Mouse (Mus musculus): Measurements from ENCODE around the gene Dapk3. TPM values are rescaled to one million over a fixed set of nuclear protein-coding genes. Genes with fewer than 3 reads are reported as not detected.
"Not testable (repeated sequence)": the region's sequence is repeated elsewhere in the genome, so short reads cannot be mapped to it uniquely, and the experiment has no call there.

Gene Dapk3
- polyA plus RNA-seq, 1 experiment from 2014 or later = 76.7 TPM

- no peak overlapping the region for H3K4me2 ChIP-seq (replicated peaks)
- no peak overlapping the region for H3K4me3 ChIP-seq (replicated peaks; ENCODE audit: low read length)
- peaks cover 22% of the 10 kb centered on the region for H3K4me1 ChIP-seq (replicated peaks; ENCODE audit: control insufficient read depth, insufficient read depth, low read length)
- H3K27ac ChIP-seq = no peak overlapping the region
- H3K27me3 ChIP-seq (ENCODE audit: control insufficient read depth, insufficient read depth, low read length) = no peaks in the 10 kb centered on the region
- no peak for ATAC-seq (ENCODE audit: low FRiP score)
- no peak for DNase-seq (ENCODE audit: low spot score)
- peaks cover 45% of the 10 kb centered on the region for H3K36me3 ChIP-seq (replicated peaks; ENCODE audit: control insufficient read depth, insufficient read depth)
- no peak overlapping the region for H3K9ac ChIP-seq
- 87% methylated on average over 8 of the region's 8 CpGs for WGBS
- no peaks in the 10 kb centered on the region for H3K9me3 ChIP-seq (ENCODE audit: control insufficient read depth, low read length)
These were observed 17.7 kb upstream of the Dapk3 start for GRCm38 (mm10) chr10:81165118-81165517.

DNA sequence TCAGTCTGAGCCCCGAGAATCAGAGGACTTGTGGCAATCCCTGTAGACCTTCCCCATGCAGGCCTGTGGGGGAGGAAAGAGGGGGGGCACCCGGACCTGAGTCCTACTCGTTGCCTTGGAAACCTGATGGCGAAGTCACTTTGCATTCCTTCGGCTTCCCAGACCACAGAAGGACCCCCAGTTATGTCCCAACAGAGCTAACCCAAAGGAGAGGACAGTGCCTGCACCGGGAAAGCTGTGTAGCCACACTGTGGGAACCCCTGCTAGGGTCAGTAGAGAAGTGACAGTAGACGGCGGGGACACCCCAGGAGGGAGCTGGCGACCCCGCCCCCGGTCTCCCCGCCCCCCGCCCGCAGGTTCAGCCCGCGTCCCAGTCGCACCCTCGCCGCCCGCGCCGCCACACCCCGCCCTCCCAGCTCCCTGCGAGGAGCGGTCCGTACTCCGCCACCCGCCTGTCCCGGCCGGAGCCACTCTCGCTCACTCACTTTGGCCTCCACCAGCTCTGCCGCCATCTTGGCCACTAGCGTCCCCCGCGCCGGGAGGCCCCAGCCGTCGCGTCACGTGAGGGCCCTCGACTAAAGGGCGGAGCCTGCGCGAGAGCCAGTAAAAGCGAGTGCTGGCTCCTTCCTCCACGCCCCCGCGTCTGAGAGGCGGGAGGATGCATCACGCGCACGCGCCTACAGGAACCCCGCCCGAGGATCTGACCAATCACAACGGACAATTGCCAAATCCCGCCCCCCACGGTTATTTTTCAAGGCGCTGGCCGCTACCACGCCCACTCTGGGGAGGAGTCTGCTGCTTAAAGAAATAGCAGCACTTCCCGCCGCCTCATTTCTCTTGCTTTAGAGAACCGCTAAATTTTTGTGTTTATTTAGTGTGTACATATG is 15.4 kb upstream of the Dapk3 start, which contains the start of gene Pias4:
Gene Pias4, minus strand, starts transcription at position 724 of the 887 bp plus-strand sequence.
- H3K4me2 ChIP-seq (replicated peaks) = peak within 1 kb of the TSS; percentile 81
- peaks cover 22% of the 10 kb centered on the region for H3K36me3 ChIP-seq (replicated peaks; ENCODE audit: control insufficient read depth, insufficient read depth)
- H3K27me3 ChIP-seq (ENCODE audit: control insufficient read depth, insufficient read depth, low read length) = no peaks in the 10 kb centered on the region
- H3K9me3 ChIP-seq (ENCODE audit: control insufficient read depth, low read length) = no peaks in the 10 kb centered on the region
- H3K9ac ChIP-seq = peak within 1 kb of the TSS; percentile 83
- ATAC-seq (ENCODE audit: low FRiP score) (peak; percentile 93), DNase-seq (ENCODE audit: low spot score) (peak; percentile 100)
- peak within 1 kb of the TSS; percentile 75 for H3K27ac ChIP-seq
- peaks cover 22% of the 10 kb centered on the region for H3K4me1 ChIP-seq (replicated peaks; ENCODE audit: control insufficient read depth, insufficient read depth, low read length)
- WGBS = under 1% methylated on average over 53 of the region's 64 CpGs
- peak within 1 kb of the TSS; percentile 89 for H3K4me3 ChIP-seq (replicated peaks; ENCODE audit: low read length)

- H3K4me3 ChIP-seq (replicated peaks; ENCODE audit: low read length) = peak overlapping the region; percentile 89
- peak; percentile 47 for ATAC-seq (ENCODE audit: low FRiP score)
- 6% methylated on average over 5 of the region's 5 CpGs for WGBS
- H3K9me3 ChIP-seq (ENCODE audit: control insufficient read depth, low read length) = no peaks in the 10 kb centered on the region
- H3K27me3 ChIP-seq (ENCODE audit: control insufficient read depth, insufficient read depth, low read length) = no peaks in the 10 kb centered on the region
- peak overlapping the region; percentile 65 for H3K9ac ChIP-seq
- DNase-seq (ENCODE audit: low spot score) = peak; percentile 36
- peak overlapping the region; percentile 81 for H3K4me2 ChIP-seq (replicated peaks)
- peaks cover 16% of the 10 kb centered on the region for H3K36me3 ChIP-seq (replicated peaks; ENCODE audit: control insufficient read depth, insufficient read depth)
- peaks cover 22% of the 10 kb centered on the region for H3K4me1 ChIP-seq (replicated peaks; ENCODE audit: control insufficient read depth, insufficient read depth, low read length)
- H3K27ac ChIP-seq = peak overlapping the region; percentile 75
These were observed 14.7 kb upstream of the Dapk3 start for GRCm38 (mm10) chr10:81168087-81168431.

DNA sequence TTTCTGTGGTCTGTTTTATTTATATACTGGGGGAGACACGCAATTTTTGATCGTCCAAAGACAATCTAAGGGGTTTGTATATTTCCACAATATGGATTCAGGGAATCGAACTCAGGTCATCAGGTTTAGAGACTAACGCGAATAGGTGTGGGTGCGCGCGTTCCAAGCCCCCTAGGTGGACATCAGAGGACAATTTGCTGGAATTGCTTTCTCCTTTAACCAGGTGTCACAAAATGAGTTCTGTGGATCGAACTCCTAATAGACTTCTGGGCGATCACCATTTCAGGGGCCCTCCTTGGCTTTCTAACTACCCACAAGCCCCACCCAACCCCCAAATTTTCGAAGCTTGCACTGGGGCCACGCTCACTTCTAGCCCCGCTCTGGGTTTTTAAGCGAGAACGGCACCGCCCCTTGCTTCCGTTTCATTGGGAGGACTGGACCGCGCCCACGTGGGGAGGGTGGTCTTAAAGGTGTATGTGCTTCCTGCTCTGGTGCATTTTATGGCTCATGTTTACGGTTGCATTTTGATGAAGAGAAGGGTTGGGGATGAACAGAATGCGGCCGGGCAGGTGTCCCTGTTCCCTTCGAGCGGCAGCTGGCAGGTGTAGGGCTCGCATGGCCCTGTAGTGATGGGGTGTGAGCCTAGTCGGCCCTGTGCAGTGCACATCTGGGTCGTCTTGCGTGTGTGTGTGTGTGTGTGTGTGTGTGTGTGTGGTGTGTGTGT is 14.1 kb upstream of the Dapk3 start:
- peaks cover 28% of the 10 kb centered on the region for H3K4me1 ChIP-seq (replicated peaks; ENCODE audit: control insufficient read depth, insufficient read depth, low read length)

DNA sequence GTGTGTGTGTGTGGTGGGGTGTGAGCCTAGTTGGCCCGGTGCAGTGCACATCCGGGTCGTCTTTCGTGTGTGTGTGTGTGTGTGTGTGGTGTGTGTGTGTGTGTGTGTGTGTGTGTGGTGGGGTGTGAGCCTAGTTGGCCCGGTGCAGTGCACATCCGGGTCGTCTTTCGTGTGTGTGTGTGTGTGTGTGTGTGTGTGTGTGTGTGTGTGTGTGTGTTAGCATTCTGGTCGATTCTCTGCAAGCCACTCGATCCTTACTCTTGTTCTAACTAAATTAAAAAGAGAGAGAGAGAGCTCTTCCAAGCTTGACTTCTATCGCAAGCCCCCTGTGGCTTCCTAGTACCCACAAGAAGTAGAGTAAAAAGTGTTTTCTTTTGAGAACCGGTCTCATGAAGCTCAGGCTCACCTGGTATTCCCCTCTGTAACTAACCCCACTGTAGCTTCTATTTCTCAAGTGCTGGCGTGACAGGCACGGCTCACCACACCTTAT is 13.3 kb upstream of the Dapk3 start:
- WGBS = 52% methylated on average over 6 of the region's 14 CpGs
- H3K4me3 ChIP-seq (replicated peaks; ENCODE audit: low read length); H3K27me3 ChIP-seq (ENCODE audit: control insufficient read depth, insufficient read depth, low read length); H3K36me3 ChIP-seq (replicated peaks; ENCODE audit: control insufficient read depth, insufficient read depth); H3K9ac ChIP-seq; DNase-seq (ENCODE audit: low spot score); ATAC-seq (ENCODE audit: low FRiP score); H3K9me3 ChIP-seq (ENCODE audit: control insufficient read depth, low read length): not testable (repeated sequence)
- peak overlapping the region; percentile 14; the same call in 1 of the 2 replicates for H3K27ac ChIP-seq
- H3K4me1 ChIP-seq (replicated peaks; ENCODE audit: control insufficient read depth, insufficient read depth, low read length) = peaks cover 36% of the 10 kb centered on the region
- peak overlapping the region; percentile 31 for H3K4me2 ChIP-seq (replicated peaks)

More for the DNA sequence above, 14.1 kb upstream of the Dapk3 start:
- 3% methylated on average over 29 of the region's 29 CpGs for WGBS
- peak overlapping the region; percentile 81 for H3K4me2 ChIP-seq (replicated peaks)
- peak overlapping the region; percentile 89 for H3K4me3 ChIP-seq (replicated peaks; ENCODE audit: low read length)
- H3K27me3 ChIP-seq (ENCODE audit: control insufficient read depth, insufficient read depth, low read length) = no peaks in the 10 kb centered on the region
- ATAC-seq (ENCODE audit: low FRiP score) (no peak), DNase-seq (ENCODE audit: low spot score) (peak; percentile 74)
- peak overlapping the region; percentile 65 for H3K9ac ChIP-seq
- peaks cover 10% of the 10 kb centered on the region for H3K36me3 ChIP-seq (replicated peaks; ENCODE audit: control insufficient read depth, insufficient read depth)
- peak overlapping the region; percentile 75 for H3K27ac ChIP-seq
- H3K9me3 ChIP-seq (ENCODE audit: control insufficient read depth, low read length) = no peaks in the 10 kb centered on the region

DNA sequence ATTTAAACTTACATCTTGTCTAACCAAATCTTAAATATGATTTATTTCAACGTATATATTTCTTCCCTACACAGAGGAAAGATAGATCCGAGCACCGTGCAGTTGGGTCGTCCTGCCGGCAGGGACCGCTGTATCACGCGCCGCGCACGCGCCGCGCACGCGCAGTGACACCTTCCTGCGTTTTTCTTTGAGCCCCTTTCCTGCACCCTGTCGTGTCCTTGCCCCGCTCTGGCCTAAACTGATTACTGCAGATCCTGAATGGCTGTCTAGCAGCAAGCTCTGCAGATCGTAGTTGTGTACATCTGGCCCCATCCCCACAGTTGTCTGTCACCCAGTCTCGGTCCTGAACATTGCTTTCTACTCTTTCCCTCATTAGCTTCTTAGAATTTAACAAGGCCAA is 9.7 kb upstream of the Dapk3 start:
- H3K9me3 ChIP-seq (ENCODE audit: control insufficient read depth, low read length) = no peaks in the 10 kb centered on the region
- peak overlapping the region; percentile 51 for H3K9ac ChIP-seq
- H3K4me3 ChIP-seq (replicated peaks; ENCODE audit: low read length) = peak overlapping the region; percentile 3; the same call in 1 of the 2 replicates
- H3K27me3 ChIP-seq (ENCODE audit: control insufficient read depth, insufficient read depth, low read length) = no peaks in the 10 kb centered on the region
- peaks cover 44% of the 10 kb centered on the region for H3K4me1 ChIP-seq (replicated peaks; ENCODE audit: control insufficient read depth, insufficient read depth, low read length)
- peaks cover 9% of the 10 kb centered on the region for H3K36me3 ChIP-seq (replicated peaks; ENCODE audit: control insufficient read depth, insufficient read depth)
- peak overlapping the region; percentile 55 for H3K4me2 ChIP-seq (replicated peaks)
- H3K27ac ChIP-seq = peak overlapping the region; percentile 97
- DNase-seq (ENCODE audit: low spot score) (peak; percentile 91), ATAC-seq (ENCODE audit: low FRiP score) (peak; percentile 36; the same call in 1 of the 2 replicates)
- WGBS = 5% methylated on average over 21 of the region's 21 CpGs

DNA sequence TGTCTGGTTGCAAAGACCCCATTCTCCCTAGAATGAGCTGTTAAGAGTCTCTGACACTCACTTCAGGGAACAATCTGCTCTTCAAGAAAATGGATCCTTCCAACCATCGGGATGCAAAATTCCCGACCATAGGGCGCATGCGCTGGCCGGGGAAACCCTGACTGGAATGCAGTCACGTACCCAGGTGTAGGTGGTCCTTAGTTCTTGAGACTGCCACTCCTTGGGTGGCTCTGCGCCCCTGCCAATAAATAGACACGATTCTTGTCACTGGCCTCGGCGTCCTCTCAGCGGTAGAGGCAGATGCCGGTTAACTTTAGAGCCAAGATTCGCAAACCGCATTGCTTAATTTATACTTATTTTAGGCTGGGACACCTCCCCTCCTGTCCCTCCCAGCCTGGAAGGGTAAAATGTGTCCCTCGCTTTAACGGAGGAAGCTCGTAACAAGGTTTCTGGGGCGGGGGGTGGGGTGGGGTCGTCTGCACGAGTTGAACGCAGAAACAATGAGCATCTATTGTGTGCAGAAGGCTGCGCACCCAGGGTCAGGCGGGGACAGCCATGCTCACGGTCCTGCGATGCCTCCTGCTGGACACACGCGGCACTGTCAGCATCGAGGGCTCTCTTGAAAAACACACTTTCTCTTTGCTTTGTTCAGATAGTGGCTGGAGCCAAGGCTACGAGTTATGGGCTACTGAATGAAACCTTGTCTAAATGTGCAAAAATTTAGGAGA is 8.0 kb upstream of the Dapk3 start:
- Histone ChIP-seq H3K27me3 (ENCODE audit: control insufficient read depth, insufficient read depth, low read length) (no peaks in the 10 kb centered on the region), H3K36me3 (replicated peaks; ENCODE audit: control insufficient read depth, insufficient read depth) (peaks cover 26% of the 10 kb centered on the region), H3K27ac (peak overlapping the region; percentile 97), H3K9ac (peak overlapping the region; percentile 66), H3K4me2 (replicated peaks) (peak overlapping the region; percentile 94), H3K9me3 (ENCODE audit: control insufficient read depth, low read length) (no peaks in the 10 kb centered on the region), H3K4me1 (replicated peaks; ENCODE audit: control insufficient read depth, insufficient read depth, low read length) (peaks cover 42% of the 10 kb centered on the region), H3K4me3 (replicated peaks; ENCODE audit: low read length) (peak overlapping the region; percentile 31)
- DNase-seq (ENCODE audit: low spot score) = peak; percentile 91
- 2% methylated on average over 29 of the region's 29 CpGs for WGBS
- ATAC-seq (ENCODE audit: low FRiP score) = peak; percentile 69

GRCm38 (mm10) chr10:81175345-81175701 is 7.5 kb upstream of the Dapk3 start:
- H3K9ac ChIP-seq = peak overlapping the region; percentile 66
- not testable (repeated sequence) for DNase-seq (ENCODE audit: low spot score); H3K27me3 ChIP-seq (ENCODE audit: control insufficient read depth, insufficient read depth, low read length); H3K9me3 ChIP-seq (ENCODE audit: control insufficient read depth, low read length); ATAC-seq (ENCODE audit: low FRiP score)
- H3K36me3 ChIP-seq (replicated peaks; ENCODE audit: control insufficient read depth, insufficient read depth) = peaks cover 31% of the 10 kb centered on the region
- H3K4me2 ChIP-seq (replicated peaks) = peak overlapping the region; percentile 94
- peak overlapping the region; percentile 31; the same call in 1 of the 2 replicates for H3K4me3 ChIP-seq (replicated peaks; ENCODE audit: low read length)
- 12% methylated on average over 4 of the region's 4 CpGs for whole genome bisulfite sequencing
- peaks cover 42% of the 10 kb centered on the region for H3K4me1 ChIP-seq (replicated peaks; ENCODE audit: control insufficient read depth, insufficient read depth, low read length)
- peak overlapping the region; percentile 97 for H3K27ac ChIP-seq

Measured in hindbrain, embryonic 14.5 days (tissue).